Mouse (Mus musculus) spleen, adult 2 months (tissue): ENCODE data around the gene Marc2.

Experiments
- CTCF ChIP-seq: fragments of 200-500 bp; IDR thresholded peaks from 2 replicates; pipeline ENCODE4 v1.5.1; 2011; ENCODE audit warnings: mild to moderate bottlenecking, inconsistent platforms; ENCODE audit not compliant: insufficient read depth, insufficient read length, insufficient replicate concordance; ENCODE audit errors: extremely low read depth
- POLR2A ChIP-seq: fragments of 200-500 bp; IDR thresholded peaks from 2 replicates; pipeline ENCODE4 v1.6.1; 2011; ENCODE audit warnings: low read depth, low read length, inconsistent platforms

- TF ChIP-seq CTCF: no peak
- no peak for TF ChIP-seq POLR2A
These were observed 16.4 kb downstream of the Marc2 start for GRCm38 (mm10) chr1:184829897-184830296.
